Mouse (Mus musculus): Measurements from ENCODE around the gene Aldh8a1.

GRCm38 (mm10) chr10:21341706-21342105 lies 35.4 kb upstream of the Aldh8a1 start:
- TF ChIP-seq POLR2AphosphoS2 (IDR thresholded peaks at IDR 0.05; ENCODE audit: insufficient read length, low read depth) = no peak
- TF ChIP-seq POLR2A (IDR thresholded peaks at IDR 0.05; ENCODE audit: insufficient read length, low read depth) = no peak
- no peak for TF ChIP-seq E2F4 (IDR thresholded peaks at IDR 0.05; ENCODE audit: insufficient read depth)
- TF ChIP-seq MYOD1 (IDR thresholded peaks at IDR 0.05; ENCODE audit: control insufficient read depth in 1 of 3, insufficient read length in 2 of 3, low read depth in 2 of 3) = no peak
- no peak for TF ChIP-seq CEBPB (IDR thresholded peaks at IDR 0.05; ENCODE audit: insufficient read depth, poor library complexity, severe bottlenecking)

Data from myocyte (in vitro differentiated cells).